Mouse (Mus musculus) liver, embryonic 14.5 days (tissue): ENCODE results near the gene Rreb1. TPM values are rescaled to one million over a fixed set of nuclear protein-coding genes. Genes with fewer than 3 reads are reported as not detected.

ENCODE experiments used
- ATAC-seq: fragments of 200-750 bp; cut with Nextera tagmentation; 2 replicates; pipeline ENCODE4 v1.8.0; 2017; ENCODE audit warnings: moderate number of reproducible peaks, mild to moderate bottlenecking, moderate library complexity; ENCODE audit not compliant: insufficient read depth
- DNase-seq, 3 experiments: peaks; one replicate each; pipeline ENCODE4 v3.0.0-alpha.2; 2012 to 2013; ENCODE audit warnings: low read depth in 3 of 3, low spot score in 3 of 3
- H3K27ac ChIP-seq: fragments of 300-500 bp; sonication (generic); 2 replicates; pipeline ENCODE4 v1.5.1; 2014; ENCODE audit warnings: moderate library complexity, mild to moderate bottlenecking, control low read depth, inconsistent platforms
- H3K27me3 ChIP-seq: fragments of 300-500 bp; sonication (generic); 2 replicates; pipeline ENCODE4 v1.6.1; 2014; ENCODE audit warnings: mild to moderate bottlenecking, low read length, moderate library complexity; ENCODE audit not compliant: control insufficient read depth, insufficient read depth
- H3K36me3 ChIP-seq: fragments of 300-500 bp; sonication (generic); replicated peaks from 2 replicates; pipeline ENCODE4 v1.6.1; 2014; ENCODE audit warnings: low read depth; ENCODE audit not compliant: control insufficient read depth, insufficient read depth
- H3K4me1 ChIP-seq, 2 experiments: fragments of 200-500 bp in 1 of 2; fragments of 300-500 bp in 1 of 2; sonication (generic) in 1 of 2; replicated peaks; 2 replicates each; pipeline ENCODE4 v1.6.1; 2012 to 2014; ENCODE audit warnings: antibody characterized with exemption in 1 of 2, inconsistent platforms in 1 of 2, low read length in 1 of 2; ENCODE audit not compliant: control insufficient read depth in 2 of 2, insufficient read depth in 2 of 2
- H3K4me2 ChIP-seq: fragments of 300-500 bp; sonication (generic); 2 replicates; pipeline ENCODE4 v1.6.1; 2014; ENCODE audit warnings: low read depth, mild to moderate bottlenecking, control low read depth, moderate library complexity
- H3K4me3 ChIP-seq, 2 experiments: fragments of 200-500 bp in 1 of 2; fragments of 300-500 bp in 1 of 2; sonication (generic) in 1 of 2; 2 replicates each; pipeline ENCODE4 v1.5.1; 2012 to 2014; ENCODE audit warnings: low read depth in 2 of 2, low read length in 2 of 2, mild to moderate bottlenecking in 2 of 2, control low read depth in 1 of 2, inconsistent platforms in 1 of 2, moderate library complexity in 1 of 2; ENCODE audit not compliant: insufficient read depth in 1 of 2
- H3K9ac ChIP-seq: fragments of 300-500 bp; sonication (generic); replicated peaks from 2 replicates; pipeline ENCODE4 v1.6.1; 2014; ENCODE audit warnings: mild to moderate bottlenecking, control low read depth, moderate library complexity
- H3K9me3 ChIP-seq: fragments of 300-500 bp; sonication (generic); 2 replicates; pipeline ENCODE4 v1.6.1; 2016; ENCODE audit warnings: low read length, mixed read lengths; ENCODE audit not compliant: control insufficient read depth
- CTCF ChIP-seq: IDR thresholded peaks from 2 replicates; pipeline ENCODE4 v1.5.1; 2016; ENCODE audit warnings: antibody characterized with exemption, low read depth, control low read depth
- EP300 ChIP-seq: IDR thresholded peaks from 2 replicates; pipeline ENCODE4 v1.6.1; 2016; ENCODE audit warnings: antibody characterized with exemption, low read depth
- WGBS: fragments of 180-500 bp; shearing (Covaris S2); extraction: QIAGEN DNeasy Blood & Tissue Kit; methylation state at CpG from one replicate; pipeline ENCODE4 v1.1.7; 2014; ENCODE audit not compliant: insufficient replicate concordance; 5-methylcytosine and 5-hydroxymethylcytosine counted together
- polyA plus RNA-seq, 2 experiments: library from polyadenylated mRNA; depleted of rRNA in 1 of 2; stranded (reverse) in 1 of 2; unstranded in 1 of 2; fragments of >200 nt; fragmentation: Nextera tagmentation in 1 of 2; extraction: Ambion mirVana in 1 of 2; gene quantifications; 2 replicates each; pipeline versions ENCODE4 v1.2.1 to v1.2.3; 2012 to 2014

Gene Rreb1
- polyA plus RNA-seq, 2 experiments: 5.4 TPM

DNA sequence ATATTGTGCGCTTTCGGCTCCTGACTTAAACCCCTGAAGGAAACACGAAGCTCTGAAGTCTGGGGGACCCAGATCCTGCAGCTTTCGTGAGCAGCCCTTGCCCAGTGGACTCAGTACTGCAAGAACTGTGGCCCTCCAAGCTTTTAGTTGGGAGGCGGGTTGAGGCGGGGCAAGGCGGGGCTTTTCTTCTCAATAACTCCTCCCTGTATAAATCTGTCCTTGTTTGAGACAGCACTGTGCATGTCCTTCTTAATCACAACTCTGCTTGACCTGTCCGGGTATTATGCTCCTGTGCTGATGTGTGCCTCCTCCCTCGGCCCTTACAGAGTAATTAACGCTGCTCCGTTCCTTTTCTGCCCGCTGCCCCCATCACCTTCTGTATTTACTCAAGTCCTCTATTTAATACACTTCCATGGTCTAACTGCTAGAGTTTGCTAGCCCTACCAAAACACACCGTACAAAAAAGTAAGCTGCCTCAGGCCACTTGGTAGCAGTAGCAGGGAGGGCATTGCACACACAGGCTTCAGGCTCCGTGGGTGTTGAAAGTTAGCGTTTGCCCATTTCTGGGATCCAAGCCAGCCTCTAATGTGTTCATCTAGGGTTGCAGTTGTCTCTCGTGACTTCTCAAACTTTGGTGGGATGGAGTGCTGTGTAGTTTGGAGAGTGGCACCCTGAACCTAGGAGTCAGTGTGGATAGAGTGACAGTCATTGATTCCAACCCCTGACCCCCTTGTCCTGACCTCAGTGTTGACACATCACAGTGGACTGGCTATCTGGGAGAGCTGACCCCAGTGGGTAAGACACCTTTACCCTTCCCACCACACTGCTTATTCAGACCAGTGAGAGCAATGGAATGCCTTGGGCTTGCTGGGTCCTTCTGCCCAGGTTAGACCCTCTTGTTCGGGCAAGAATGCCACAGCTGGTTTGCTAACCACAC, 164.0 kb downstream of the Rreb1 start:
- Histone ChIP-seq H3K27ac (no peak overlapping the region), H3K36me3 (peaks cover 1% of the 10 kb centered on the region; the same call in 1 of the 2 replicates), H3K4me1 (peaks cover 0 to 20% of the 10 kb centered on the region in 2 experiments; a peak in 2 of 4 replicates), H3K4me3 (no peak overlapping the region), H3K9ac (no peak overlapping the region), H3K4me2 (no peak overlapping the region), H3K9me3 (no peaks in the 10 kb centered on the region), H3K27me3 (no peaks in the 10 kb centered on the region)
- ATAC-seq (peak; percentile 47; the same call in 1 of the 2 replicates), DNase-seq (no peak)
- TF ChIP-seq EP300: no peak
- TF ChIP-seq CTCF: no peak
- WGBS: 78% methylated on average over 17 of the region's 17 CpGs

- Histone ChIP-seq H3K27ac (no peak overlapping the region; the same call in 1 of the 2 replicates), H3K9ac (no peak overlapping the region), H3K4me2 (no peak overlapping the region), H3K4me3 (no peak overlapping the region), H3K27me3 (no peaks in the 10 kb centered on the region), H3K4me1 (peaks cover 0 to 20% of the 10 kb centered on the region in 2 experiments; a peak in 2 of 4 replicates), H3K9me3 (no peaks in the 10 kb centered on the region), H3K36me3 (peaks cover 6% of the 10 kb centered on the region)
- 80% methylated on average over 4 of the region's 4 CpGs for WGBS
- no peak for ATAC-seq
- DNase-seq: no peak
- TF ChIP-seq CTCF: no peak
- no peak for TF ChIP-seq EP300
Measured at GRCm38 (mm10) chr13:37942887-37943331, 164.7 kb downstream of the Rreb1 start.

GRCm38 (mm10) chr13:37943466-37943865, 165.3 kb downstream of the Rreb1 start:
- 73% methylated on average over 3 of the region's 3 CpGs for WGBS
- H3K4me1 ChIP-seq: peaks cover 0 to 20% of the 10 kb centered on the region in 2 experiments; a peak in 2 of 4 replicates
- H3K9me3 ChIP-seq: no peaks in the 10 kb centered on the region
- no peak overlapping the region; the same call in 1 of the 2 replicates for H3K27ac ChIP-seq
- H3K9ac ChIP-seq: no peak overlapping the region
- DNase-seq (no peak), ATAC-seq (no peak)
- H3K4me2 ChIP-seq: no peak overlapping the region
- no peak for TF ChIP-seq EP300
- no peak for TF ChIP-seq CTCF
- peaks cover 9% of the 10 kb centered on the region for H3K36me3 ChIP-seq
- H3K4me3 ChIP-seq: no peak overlapping the region
- no peaks in the 10 kb centered on the region for H3K27me3 ChIP-seq

- ATAC-seq: no peak
- H3K4me3 ChIP-seq: no peak overlapping the region
- H3K4me1 ChIP-seq: peaks cover 0 to 20% of the 10 kb centered on the region in 2 experiments; a peak in 2 of 4 replicates
- peaks cover 9% of the 10 kb centered on the region for H3K36me3 ChIP-seq
- 74% methylated on average over 1 of the region's 1 CpGs for WGBS
- no peak overlapping the region for H3K4me2 ChIP-seq
- no peaks in the 10 kb centered on the region for H3K9me3 ChIP-seq
- DNase-seq: no peak
- no peak overlapping the region for H3K9ac ChIP-seq
- no peak overlapping the region for H3K27ac ChIP-seq
- H3K27me3 ChIP-seq: no peaks in the 10 kb centered on the region
- TF ChIP-seq CTCF (peak; percentile 60), EP300 (no peak)
Measured at GRCm38 (mm10) chr13:37944306-37944705, 166.1 kb downstream of the Rreb1 start.

GRCm38 (mm10) chr13:37945392-37945791, 167.2 kb downstream of the Rreb1 start:
- Histone ChIP-seq H3K4me2 (no peak overlapping the region), H3K27me3 (no peaks in the 10 kb centered on the region), H3K4me3 (no peak overlapping the region), H3K36me3 (peaks cover 9% of the 10 kb centered on the region), H3K27ac (no peak overlapping the region), H3K9ac (no peak overlapping the region), H3K4me1 (peaks cover 0 to 17% of the 10 kb centered on the region in 2 experiments; a peak in 2 of 4 replicates), H3K9me3 (no peaks in the 10 kb centered on the region)
- no peak for TF ChIP-seq CTCF
- no peak for TF ChIP-seq EP300
- DNase-seq (no peak), ATAC-seq (no peak)
- 69% methylated on average over 8 of the region's 8 CpGs for WGBS
